Mouse (Mus musculus): Measurements from ENCODE around the gene Necap2.

- TF ChIP-seq CTCF (IDR thresholded peaks at IDR 0.05) (no peak), EP300 (IDR thresholded peaks at IDR 0.05) (no peak)
Observed at GRCm38 (mm10) chr4:141058835-141059234, 19.3 kb downstream of the Necap2 start.
